Mouse (Mus musculus): ENCODE measurements at regions not wholly inside any gene's neighbourhood (a gene's known extent, or its start where the extent isn't known, plus 50 kb on each side); places are given as distances from the start of the nearest gene placed in this dataset.

DNA sequence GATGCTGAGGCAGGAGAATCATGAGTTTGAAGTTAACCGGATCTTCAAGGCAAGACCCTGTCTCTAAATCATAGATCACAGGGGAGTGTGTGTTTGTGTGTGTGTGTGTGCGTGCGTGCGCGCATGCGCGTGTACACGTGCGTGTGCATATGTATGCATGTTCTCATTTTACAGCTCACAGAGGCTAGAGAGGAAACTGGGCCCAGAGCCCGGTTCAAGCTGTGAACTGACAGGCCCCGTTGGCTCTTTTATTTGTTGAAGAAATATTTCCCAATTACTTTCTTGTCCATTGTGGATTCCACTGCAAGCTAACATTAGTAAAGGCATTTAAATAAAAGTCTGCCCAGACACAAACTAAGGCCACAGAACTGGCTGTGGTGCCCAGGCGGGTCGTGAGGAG lies 63.7 kb upstream of the Slc2a1 start:
- TF ChIP-seq ZNF384 (IDR thresholded peaks at IDR 0.05; ENCODE audit: low read depth, low read length): no peak
- no peak for TF ChIP-seq HCFC1 (IDR thresholded peaks at IDR 0.05; ENCODE audit: borderline replicate concordance, insufficient read depth, low read length)
- TF ChIP-seq MAFK (IDR thresholded peaks at IDR 0.05; ENCODE audit: insufficient read depth, low read depth, low read length): no peak

Data from ES-E14 (cell line).